Mouse (Mus musculus) heart, embryonic 15.5 days (tissue): ENCODE measurements around the gene Gm813. TPM values are rescaled to one million over a fixed set of nuclear protein-coding genes. Genes with fewer than 3 reads are reported as not detected.
"Not testable (repeated sequence)": the region's sequence is repeated elsewhere in the genome, so short reads cannot be mapped to it uniquely, and the experiment has no call there.

Experiments
- ATAC-seq: fragments of 200-750 bp; cut with Nextera tagmentation; replicated peaks from 2 replicates; pipeline ENCODE4 v1.8.0; 2017; ENCODE audit warnings: low read depth, moderate TSS enrichment; ENCODE audit not compliant: insufficient number of reproducible peaks, insufficient read depth, low FRiP score
- H3K27ac ChIP-seq: fragments of 300-500 bp; sonication (generic); 2 replicates; pipeline ENCODE4 v1.5.1; 2015; ENCODE audit warnings: mild to moderate bottlenecking, inconsistent platforms
- H3K27me3 ChIP-seq: fragments of 300-500 bp; sonication (generic); 2 replicates; pipeline ENCODE4 v1.6.1; 2015; ENCODE audit warnings: inconsistent platforms
- H3K36me3 ChIP-seq: fragments of 300-500 bp; sonication (generic); 2 replicates; pipeline ENCODE4 v1.6.1; 2015; ENCODE audit warnings: mild to moderate bottlenecking, inconsistent platforms
- H3K4me1 ChIP-seq: fragments of 300-500 bp; sonication (generic); replicated peaks from 2 replicates; pipeline ENCODE4 v1.6.1; 2015; ENCODE audit warnings: inconsistent platforms
- H3K4me2 ChIP-seq: fragments of 300-500 bp; sonication (generic); 2 replicates; pipeline ENCODE4 v1.6.1; 2015; ENCODE audit warnings: inconsistent platforms, mild to moderate bottlenecking, moderate library complexity
- H3K4me3 ChIP-seq: fragments of 300-500 bp; sonication (generic); 2 replicates; pipeline ENCODE4 v1.5.1; 2015; ENCODE audit warnings: mild to moderate bottlenecking, inconsistent platforms
- H3K9ac ChIP-seq: fragments of 300-500 bp; sonication (generic); 2 replicates; pipeline ENCODE4 v1.6.1; 2015; ENCODE audit warnings: mild to moderate bottlenecking, inconsistent platforms
- H3K9me3 ChIP-seq: fragments of 300-500 bp; sonication (generic); replicated peaks from 2 replicates; pipeline ENCODE4 v1.6.1; 2016; ENCODE audit warnings: inconsistent platforms
- WGBS: fragments of 180-500 bp; shearing (Covaris S2); methylation state at CpG from one replicate; pipeline ENCODE4 v1.1.7; 2015; ENCODE audit warnings: mixed read lengths; 5-methylcytosine and 5-hydroxymethylcytosine counted together
- polyA plus RNA-seq: library from polyadenylated mRNA; unstranded; fragments of >200 nt; fragmentation: Nextera tagmentation; extraction: Ambion mirVana; gene quantifications from 2 replicates; pipeline ENCODE4 v1.2.1, GENCODE M21; 2015

Gm813 gene
- not detected in 2 replicates for polyA plus RNA-seq

DNA sequence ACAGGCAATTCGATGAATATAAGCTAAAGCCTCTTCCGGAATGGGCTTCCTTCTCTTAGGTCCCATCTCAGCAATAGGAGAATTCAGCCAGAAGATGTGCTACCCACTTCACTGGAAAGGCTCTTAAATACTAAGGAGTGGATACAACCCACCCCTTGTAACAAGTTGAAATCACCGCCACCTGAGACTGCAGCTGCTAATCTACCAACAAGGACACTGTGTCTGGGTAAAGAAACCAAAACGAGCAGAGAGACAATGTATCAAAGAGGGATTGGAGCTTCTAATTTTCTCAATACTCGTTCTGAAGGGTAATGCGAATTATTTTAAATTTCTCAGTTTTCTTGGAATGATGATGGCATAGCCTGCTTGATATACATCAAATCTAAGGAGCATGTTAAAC, at the start of gene Gm813:
Gene Gm813 (minus strand): TSS at position 101 of the 400 bp plus-strand sequence.
- H3K9ac ChIP-seq = no peak within 1 kb of the TSS
- WGBS = 89% methylated on average over 6 of the region's 6 CpGs
- H3K27ac ChIP-seq = no peak within 1 kb of the TSS
- H3K4me1 ChIP-seq = no peaks in the 10 kb centered on the region
- H3K4me2 ChIP-seq = no peak within 1 kb of the TSS
- no peaks in the 10 kb centered on the region for H3K9me3 ChIP-seq
- no peak within 1 kb of the TSS for H3K4me3 ChIP-seq
- no peaks in the 10 kb centered on the region for H3K27me3 ChIP-seq
- H3K36me3 ChIP-seq = no peaks in the 10 kb centered on the region
- no peak for ATAC-seq

DNA sequence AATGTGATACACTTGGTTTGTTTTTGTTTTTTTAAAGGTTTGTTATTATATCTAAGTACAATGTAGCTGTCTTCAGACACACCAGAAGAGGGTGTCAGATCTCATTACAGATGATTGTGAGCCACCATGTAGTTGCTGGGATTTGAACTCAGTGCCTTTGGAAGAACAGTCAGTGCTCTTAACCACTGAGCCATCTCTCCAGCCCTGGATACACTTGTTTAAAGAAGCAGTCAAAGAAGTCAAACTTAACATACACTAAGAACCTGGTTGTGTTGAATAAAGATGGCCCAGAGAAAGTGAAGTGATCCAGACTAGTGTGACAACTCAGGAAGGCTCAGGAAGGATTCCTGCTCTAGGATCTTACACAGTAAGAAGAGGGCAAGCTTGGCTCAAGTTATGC, 48.4 kb upstream of the Gm813 start:
- peaks cover 16% of the 10 kb centered on the region for H3K4me1 ChIP-seq
- H3K9ac ChIP-seq, H3K36me3 ChIP-seq, H3K9me3 ChIP-seq, ATAC-seq, H3K27ac ChIP-seq, H3K4me2 ChIP-seq, H3K4me3 ChIP-seq, H3K27me3 ChIP-seq: not testable (repeated sequence)

DNA sequence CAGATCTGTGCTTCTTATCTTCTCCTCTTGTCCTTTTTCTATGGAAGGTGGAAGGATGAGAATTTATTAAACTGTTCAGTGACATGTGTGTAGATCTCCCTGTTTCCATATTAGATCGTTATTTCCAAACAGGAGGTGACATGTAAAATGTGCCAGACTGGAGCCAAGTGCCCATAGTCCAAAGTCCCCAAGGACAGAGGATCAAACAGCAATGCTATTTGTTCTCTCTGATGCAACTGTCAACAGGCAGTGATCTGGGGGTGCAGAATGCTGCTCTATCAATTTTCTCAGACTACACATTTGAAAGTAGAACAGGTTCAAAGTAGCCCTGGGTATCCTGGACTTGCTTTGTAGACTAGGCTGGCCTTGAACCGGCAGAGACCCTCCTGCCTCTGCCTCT, 47.0 kb upstream of the Gm813 start:
- Histone ChIP-seq H3K4me3 (no peak overlapping the region), H3K27ac (no peak overlapping the region), H3K4me2 (no peak overlapping the region), H3K36me3 (no peaks in the 10 kb centered on the region), H3K9ac (no peak overlapping the region), H3K4me1 (peaks cover 5% of the 10 kb centered on the region; the same call in 1 of the 2 replicates), H3K27me3 (no peaks in the 10 kb centered on the region), H3K9me3 (no peaks in the 10 kb centered on the region)
- no peak for ATAC-seq
- 86% methylated on average over 2 of the region's 2 CpGs for WGBS

DNA sequence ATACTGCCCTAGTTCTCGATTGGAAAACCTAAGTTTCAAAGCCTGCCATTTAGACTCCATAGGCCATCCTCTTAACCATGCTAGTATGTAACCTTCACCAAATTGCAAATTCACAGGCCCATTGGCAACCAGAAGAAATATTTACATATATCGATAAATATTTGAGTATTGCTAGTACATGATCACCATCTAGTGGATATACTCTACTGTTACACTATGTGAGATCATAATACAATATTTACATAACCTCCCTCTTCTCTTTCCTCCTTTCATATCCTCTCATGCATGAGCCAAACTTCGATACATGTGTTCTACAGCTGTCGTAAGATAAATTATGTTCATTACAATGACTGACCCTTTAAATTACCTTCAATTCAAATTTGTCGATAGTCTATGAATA, 46.2 kb upstream of the Gm813 start:
- H3K4me1 ChIP-seq = no peaks in the 10 kb centered on the region
- no peaks in the 10 kb centered on the region for H3K9me3 ChIP-seq
- H3K4me2 ChIP-seq = no peak overlapping the region
- no peaks in the 10 kb centered on the region for H3K36me3 ChIP-seq
- no peak overlapping the region for H3K27ac ChIP-seq
- H3K4me3 ChIP-seq = no peak overlapping the region
- WGBS = 62% methylated on average over 5 of the region's 5 CpGs
- no peak for ATAC-seq
- H3K27me3 ChIP-seq = no peaks in the 10 kb centered on the region
- H3K9ac ChIP-seq = no peak overlapping the region

DNA sequence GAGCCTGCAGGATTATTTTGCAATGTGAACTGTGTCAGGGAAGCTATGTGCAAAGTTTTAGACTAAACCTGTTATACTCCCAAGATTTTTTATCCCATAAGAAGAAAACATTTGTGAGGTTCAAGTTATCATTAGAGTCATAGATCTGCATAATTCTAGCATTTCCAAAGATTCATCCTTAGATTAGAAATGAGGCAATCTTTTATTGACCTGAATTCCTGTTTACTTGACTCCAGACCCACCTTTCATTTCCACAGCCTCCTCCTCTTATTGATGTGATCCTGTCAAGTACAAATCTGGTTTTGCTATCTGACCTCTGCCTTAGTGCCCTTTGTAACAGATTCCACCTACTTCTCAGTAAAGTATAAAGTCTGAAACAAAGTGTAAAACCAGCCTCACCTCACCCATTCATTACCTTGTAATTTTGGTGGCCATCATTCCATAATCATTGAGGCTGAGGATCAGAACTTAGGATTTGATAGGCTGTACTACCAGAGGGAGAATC, 45.6 kb upstream of the Gm813 start:
- no peaks in the 10 kb centered on the region for H3K27me3 ChIP-seq
- no peak overlapping the region for H3K9ac ChIP-seq
- H3K27ac ChIP-seq = no peak overlapping the region
- ATAC-seq = no peak
- H3K4me3 ChIP-seq = no peak overlapping the region
- no peak overlapping the region for H3K4me2 ChIP-seq
- H3K36me3 ChIP-seq = no peaks in the 10 kb centered on the region
- no peaks in the 10 kb centered on the region for H3K9me3 ChIP-seq
- H3K4me1 ChIP-seq = no peaks in the 10 kb centered on the region

DNA sequence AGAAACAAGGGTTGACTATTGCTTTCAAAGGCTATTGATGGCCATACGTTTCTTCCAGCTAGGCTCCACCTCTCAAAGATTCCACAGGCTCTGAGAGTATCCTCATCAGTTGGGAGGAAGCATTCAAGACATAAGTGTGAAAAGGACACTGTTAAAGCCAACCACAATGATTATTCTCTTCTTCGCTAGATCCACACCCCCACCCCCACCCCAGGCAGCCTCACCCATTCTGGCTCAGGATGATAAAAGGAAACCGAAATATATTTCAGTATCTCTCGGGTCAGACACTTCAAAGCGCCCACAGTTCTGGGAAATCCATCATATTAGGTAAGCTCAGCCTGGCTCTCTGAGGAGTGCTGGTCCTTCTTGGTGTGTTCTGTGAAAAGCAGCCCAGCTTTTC, 45.0 kb upstream of the Gm813 start:
- ATAC-seq = no peak
- WGBS = 56% methylated on average over 5 of the region's 5 CpGs
- H3K9ac ChIP-seq = no peak overlapping the region

DNA sequence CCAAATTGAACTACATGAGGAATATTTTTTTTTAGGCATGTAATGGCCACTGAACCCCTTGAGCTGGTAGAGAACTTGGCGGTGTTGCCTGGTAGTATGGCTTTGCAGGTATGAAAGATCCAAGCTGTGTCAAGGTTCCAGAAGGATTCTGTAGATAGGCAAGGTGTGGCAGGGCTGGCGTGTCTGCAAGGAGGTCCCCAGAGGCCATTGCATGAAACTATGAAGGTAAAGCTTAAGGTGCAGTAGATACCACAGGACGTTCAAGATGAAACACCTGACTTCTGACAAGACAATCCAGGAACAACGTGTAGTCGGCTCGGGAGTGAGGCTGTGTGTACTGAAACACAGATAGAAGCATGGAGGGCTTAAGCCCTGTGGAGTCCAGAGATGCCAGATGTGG, 41.9 kb upstream of the Gm813 start:
- 81% methylated on average over 6 of the region's 6 CpGs for WGBS
- no peak overlapping the region for H3K27ac ChIP-seq
- no peak for ATAC-seq

More for the DNA sequence above, 45.0 kb upstream of the Gm813 start:
- no peaks in the 10 kb centered on the region for H3K4me1 ChIP-seq
- no peak overlapping the region for H3K27ac ChIP-seq
- H3K4me3 ChIP-seq = no peak overlapping the region
- H3K9me3 ChIP-seq = no peaks in the 10 kb centered on the region
- no peak overlapping the region for H3K4me2 ChIP-seq
- H3K27me3 ChIP-seq = no peaks in the 10 kb centered on the region
- H3K36me3 ChIP-seq = no peaks in the 10 kb centered on the region

DNA sequence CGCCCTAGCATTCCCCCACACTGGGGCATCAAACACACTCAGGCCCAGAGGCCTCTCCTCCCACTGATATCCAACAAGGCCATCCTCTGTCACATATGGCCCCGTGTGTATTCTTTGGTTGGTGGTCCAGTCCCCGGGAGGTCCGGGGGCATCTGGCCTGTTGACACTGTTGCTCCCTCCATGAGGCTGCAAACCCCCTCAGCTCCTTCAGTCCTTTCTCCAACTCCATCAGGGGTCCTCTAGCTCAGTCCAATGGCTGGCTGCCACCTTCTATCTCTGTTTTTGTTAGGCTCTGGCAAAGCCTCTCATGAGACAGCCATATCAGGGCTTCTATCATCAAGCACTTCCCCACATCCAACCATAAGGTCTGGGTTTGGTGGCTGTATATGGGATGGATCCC, 39.7 kb upstream of the Gm813 start:
- 72% methylated on average over 4 of the region's 4 CpGs for WGBS
- no peak overlapping the region for H3K4me2 ChIP-seq
- H3K27ac ChIP-seq = no peak overlapping the region
- no peak overlapping the region for H3K9ac ChIP-seq
- no peaks in the 10 kb centered on the region for H3K36me3 ChIP-seq
- no peak overlapping the region for H3K4me3 ChIP-seq
- ATAC-seq = no peak
- no peaks in the 10 kb centered on the region for H3K27me3 ChIP-seq
- no peaks in the 10 kb centered on the region for H3K9me3 ChIP-seq
- H3K4me1 ChIP-seq = no peaks in the 10 kb centered on the region

More for the DNA sequence above, 41.9 kb upstream of the Gm813 start:
- Histone ChIP-seq H3K4me2 (no peak overlapping the region), H3K9ac (no peak overlapping the region), H3K27me3 (no peaks in the 10 kb centered on the region), H3K9me3 (no peaks in the 10 kb centered on the region), H3K4me3 (no peak overlapping the region), H3K4me1 (no peaks in the 10 kb centered on the region), H3K36me3 (no peaks in the 10 kb centered on the region)

DNA sequence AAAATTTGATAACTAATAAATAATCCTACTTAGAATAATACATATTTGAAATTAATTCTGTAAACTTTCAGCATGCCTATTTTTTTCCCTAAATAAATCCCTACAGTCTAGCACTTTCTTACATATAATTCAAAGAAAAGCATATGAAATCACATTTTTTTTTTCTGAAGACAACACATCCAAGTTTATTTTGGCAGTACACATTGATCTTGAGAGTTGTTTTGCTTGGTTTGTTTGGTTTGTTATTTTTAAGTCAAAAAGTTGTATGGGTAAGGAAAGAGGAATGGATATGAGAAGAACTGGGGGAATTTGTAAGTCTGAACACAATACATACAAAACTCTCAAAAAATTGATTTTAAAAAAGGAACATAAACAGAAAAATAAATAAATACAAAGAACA, 39.0 kb upstream of the Gm813 start:
- Histone ChIP-seq H3K9ac (no peak overlapping the region), H3K4me2 (no peak overlapping the region), H3K27me3 (no peaks in the 10 kb centered on the region)

DNA sequence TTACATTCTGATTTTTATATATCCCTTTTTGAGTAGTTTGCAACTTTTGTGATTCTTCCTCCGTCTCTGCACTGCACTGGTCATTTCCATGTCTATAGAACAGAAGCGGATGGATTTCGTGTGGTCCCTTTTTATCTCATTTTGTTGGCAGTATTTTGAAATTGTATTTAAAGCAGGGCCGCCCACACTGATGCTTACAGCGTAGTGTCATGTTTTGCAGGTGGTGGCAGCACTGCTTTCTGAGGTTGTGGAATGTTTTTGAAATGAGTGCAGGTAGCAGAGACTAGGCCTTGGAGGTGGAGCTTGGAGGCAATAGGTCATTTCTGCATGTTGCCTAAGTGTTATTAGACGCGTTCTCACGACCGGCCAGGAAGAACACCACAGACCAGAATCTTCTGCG, 33.2 kb upstream of the Gm813 start:
- Histone ChIP-seq H3K36me3 (no peaks in the 10 kb centered on the region), H3K9me3 (no peaks in the 10 kb centered on the region), H3K27me3 (no peaks in the 10 kb centered on the region), H3K27ac (no peak overlapping the region), H3K4me3 (no peak overlapping the region), H3K4me2 (no peak overlapping the region), H3K9ac (no peak overlapping the region), H3K4me1 (no peaks in the 10 kb centered on the region)
- ATAC-seq = no peak
- 90% methylated on average over 10 of the region's 10 CpGs for WGBS

More for the DNA sequence above, 39.0 kb upstream of the Gm813 start:
- Histone ChIP-seq H3K9me3 (no peaks in the 10 kb centered on the region), H3K4me1 (no peaks in the 10 kb centered on the region), H3K36me3 (no peaks in the 10 kb centered on the region), H3K4me3 (no peak overlapping the region), H3K27ac (no peak overlapping the region)
- ATAC-seq = no peak

DNA sequence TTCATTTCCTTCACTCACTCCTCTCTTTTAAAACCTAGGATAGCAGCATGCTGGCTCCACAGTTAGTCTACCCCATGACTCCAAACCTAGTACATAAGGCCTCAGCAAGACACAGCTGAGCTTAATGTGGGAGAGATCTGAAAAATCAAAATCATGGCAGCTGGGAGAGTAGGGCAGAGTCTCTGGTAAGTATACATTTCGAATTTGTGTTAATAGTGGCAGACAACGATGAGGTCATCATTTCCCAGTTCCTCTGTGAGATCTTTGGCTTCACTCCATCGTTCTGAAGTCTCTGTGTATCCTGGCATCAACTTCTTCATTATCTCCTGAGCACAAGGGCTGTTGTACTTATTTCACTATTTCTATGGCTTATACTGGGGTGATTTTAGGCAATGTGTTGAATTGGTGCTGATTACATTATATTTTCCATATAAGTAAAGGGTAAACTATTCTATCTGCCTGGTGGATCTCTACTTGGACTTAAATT, 22.0 kb upstream of the Gm813 start, which contains the start of gene E330017A01Rik:
Gene E330017A01Rik (minus strand): TSS at position 51 of the 487 bp plus-strand sequence.
- WGBS = 54% methylated on average over 3 of the region's 3 CpGs
- no peak for ATAC-seq

DNA sequence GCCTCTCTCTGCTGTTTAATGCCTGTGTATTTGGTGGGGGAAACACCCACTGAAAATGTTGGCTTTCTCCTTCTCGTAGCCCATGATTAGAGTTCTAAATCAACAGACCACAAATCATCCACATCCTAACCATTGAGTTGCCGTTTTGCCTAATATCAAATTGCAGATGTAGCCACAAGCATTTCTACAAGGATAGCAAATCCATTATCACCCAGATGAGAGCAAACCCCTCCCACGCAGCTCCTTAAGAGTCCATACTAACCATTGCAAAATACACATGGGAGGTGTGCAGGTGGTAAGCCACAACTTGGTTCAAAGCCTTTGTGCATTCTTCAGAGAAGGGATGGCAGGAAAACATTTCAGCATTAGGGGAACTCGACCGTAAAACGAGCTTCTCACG, 21.2 kb upstream of the Gm813 start:
- Histone ChIP-seq H3K4me1 (no peaks in the 10 kb centered on the region), H3K27me3 (no peaks in the 10 kb centered on the region), H3K4me3 (no peak overlapping the region), H3K27ac (no peak overlapping the region), H3K9me3 (no peaks in the 10 kb centered on the region), H3K4me2 (no peak overlapping the region), H3K9ac (no peak overlapping the region), H3K36me3 (no peaks in the 10 kb centered on the region)
- ATAC-seq = no peak
- 81% methylated on average over 7 of the region's 7 CpGs for WGBS

More for the DNA sequence above, 22.0 kb upstream of the Gm813 start, which contains the start of gene E330017A01Rik:
- Histone ChIP-seq H3K27me3 (no peaks in the 10 kb centered on the region), H3K27ac (no peak within 1 kb of the TSS), H3K4me2 (no peak within 1 kb of the TSS), H3K36me3 (no peaks in the 10 kb centered on the region), H3K9ac (no peak within 1 kb of the TSS), H3K4me3 (no peak within 1 kb of the TSS), H3K9me3 (no peaks in the 10 kb centered on the region), H3K4me1 (no peaks in the 10 kb centered on the region)
